Mouse (Mus musculus) embryonic fibroblast, embryonic 13.5 days (primary cell): ENCODE measurements around the gene Kirrel.

Source experiments
- CTCF ChIP-seq: IDR thresholded peaks from 2 replicates; pipeline ENCODE4 v1.5.1; 2011; ENCODE audit warnings: mild to moderate bottlenecking, control low read depth, low read length, moderate library complexity, borderline replicate concordance; ENCODE audit not compliant: insufficient read depth
- POLR2A ChIP-seq: IDR thresholded peaks from 2 replicates; pipeline ENCODE4 v1.6.1; 2011; ENCODE audit warnings: low read depth, mild to moderate bottlenecking, control low read depth, low read length, moderate library complexity

DNA sequence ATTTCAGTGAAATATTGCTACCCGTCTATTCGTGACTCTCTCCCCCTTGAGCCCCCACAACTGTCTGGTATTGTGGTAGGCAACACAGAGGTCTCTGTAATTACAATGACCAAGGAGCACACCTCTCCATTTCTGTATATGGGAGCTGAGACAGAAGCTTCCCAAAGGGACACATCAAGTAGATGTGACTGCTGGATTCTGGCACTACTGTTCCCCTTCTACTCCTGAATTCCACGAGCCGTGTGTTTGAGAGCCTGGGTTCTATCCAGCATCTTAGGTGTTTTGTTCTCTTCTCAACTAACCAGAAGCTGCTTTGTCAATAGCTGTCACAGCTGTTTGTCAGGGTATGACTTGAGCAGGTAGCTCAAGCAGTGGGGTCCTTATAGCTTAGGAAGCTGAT is 20.5 kb upstream of the Kirrel start:
- TF ChIP-seq CTCF (no peak), POLR2A (no peak)
